Mouse (Mus musculus) cerebellum, postnatal 25 days (tissue): ENCODE data around the gene Haus3.

Source experiments
- DNase-seq, 2 experiments: peaks; one replicate each; pipeline ENCODE4 v3.0.0; 2021; ENCODE audit warnings: mixed read lengths in 2 of 2

Haus3 gene

DNA sequence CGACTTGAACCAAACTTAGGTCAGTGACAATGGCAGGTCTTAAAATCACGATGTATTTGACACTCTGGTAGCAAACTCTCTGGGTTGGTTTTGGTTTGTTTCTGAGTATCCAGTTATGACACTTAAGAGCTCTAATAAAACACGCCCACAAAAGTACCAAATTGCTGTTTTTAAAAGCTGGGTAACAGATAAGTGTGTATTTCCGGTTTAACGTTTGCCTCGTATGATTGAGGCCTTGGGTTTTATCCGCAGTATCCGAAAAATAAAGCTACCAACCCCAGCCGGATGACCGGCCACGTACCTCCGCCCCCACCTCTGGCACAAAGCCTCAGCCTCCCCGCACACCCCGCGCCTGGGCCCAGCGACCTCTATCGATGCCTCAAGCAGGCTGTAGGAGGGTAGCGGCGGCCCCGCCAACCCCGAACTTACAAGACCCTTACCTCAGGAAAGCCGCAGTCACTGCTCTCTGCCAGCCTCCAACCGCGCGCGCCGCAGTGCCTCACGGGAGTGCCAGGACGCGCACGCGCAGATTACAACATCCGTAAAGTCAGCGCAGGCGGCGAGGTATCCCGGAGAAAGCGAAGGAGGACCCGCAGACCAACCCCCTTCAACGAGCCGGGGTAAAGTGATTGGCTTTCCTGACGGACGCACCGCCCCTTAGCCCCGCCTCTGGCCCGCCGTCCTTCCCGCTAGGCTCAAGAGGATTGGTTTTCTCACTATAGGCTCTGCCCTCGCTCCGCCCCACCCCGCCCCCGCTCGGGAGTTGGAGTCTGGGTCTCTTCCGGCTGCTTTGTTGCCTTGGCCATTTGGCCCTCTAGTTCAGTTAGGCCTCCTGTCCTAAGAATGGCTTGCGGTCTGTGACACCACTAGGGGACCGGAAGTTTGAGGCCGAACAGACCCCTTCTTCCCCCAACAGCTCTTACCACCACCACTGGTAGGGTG lies at the start of gene Haus3, which contains the start of gene Poln:
Gene Haus3, minus strand, starts transcription at position 578 of the 942 bp plus-strand sequence.
Gene Poln, minus strand, starts transcription at position 499 of the 942 bp plus-strand sequence.
- DNase-seq, result peak; percentile 95 to 97

DNA sequence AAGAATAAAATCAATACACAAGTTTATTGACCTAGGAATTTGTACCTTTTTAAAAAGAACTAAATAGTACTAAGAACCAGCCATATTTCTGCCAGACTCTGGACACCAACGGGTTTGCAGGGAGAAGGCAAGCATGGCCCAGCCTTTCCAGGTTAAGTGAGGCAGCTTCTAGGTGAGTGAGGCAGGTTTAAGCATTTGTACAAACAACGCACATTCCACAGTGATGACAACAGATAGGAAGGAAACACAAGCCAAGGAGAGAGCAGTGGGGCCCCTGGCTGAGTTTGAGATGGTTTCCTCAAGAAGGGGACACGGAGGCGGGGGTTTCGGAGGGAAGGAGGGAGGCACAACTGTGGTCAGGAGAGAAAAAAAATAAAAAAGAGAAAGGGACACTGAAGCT lies 49.3 kb upstream of the Haus3 start:
- no peak for DNase-seq

DNA sequence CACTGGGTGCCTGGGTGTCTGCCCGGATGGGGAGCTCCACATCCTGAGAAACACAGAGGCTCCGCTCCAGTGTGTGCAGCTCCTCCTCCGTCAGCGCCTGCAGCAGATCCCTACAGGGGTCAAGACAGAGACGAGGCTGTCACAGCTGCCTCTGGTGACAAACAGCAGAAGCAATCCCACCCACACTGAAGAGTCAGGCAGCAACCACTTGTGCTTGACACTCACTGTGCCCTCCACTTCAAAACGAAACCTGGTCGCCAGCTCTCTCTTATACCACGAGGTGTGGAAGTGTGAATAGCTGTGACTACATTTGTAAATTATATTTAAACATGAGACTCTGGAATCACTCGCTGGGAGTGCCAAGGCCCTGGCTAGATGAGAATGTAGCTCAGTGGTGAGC lies 48.4 kb upstream of the Haus3 start:
- peak in 1 of 2 experiments; percentile 18 for DNase-seq

DNA sequence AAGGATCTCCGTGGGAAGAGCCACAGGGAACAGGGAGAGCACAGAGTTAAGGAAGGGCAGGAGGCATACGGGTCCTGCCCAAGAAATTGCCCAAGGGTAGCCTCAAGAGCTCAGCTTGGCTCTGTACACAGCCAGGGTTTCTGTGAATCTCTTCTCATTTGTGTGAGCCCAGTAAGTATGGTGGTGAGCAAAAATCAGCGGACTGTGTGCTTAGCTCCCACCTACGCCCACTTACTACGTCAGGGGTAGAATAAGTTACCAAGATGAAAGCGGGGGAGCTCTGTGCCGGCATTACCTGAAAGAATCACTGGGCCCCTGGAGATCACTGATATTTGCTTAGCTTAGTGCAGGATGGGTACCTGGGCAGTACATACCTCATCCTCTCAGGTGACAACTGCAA lies 46.7 kb upstream of the Haus3 start:
- DNase-seq, result no peak

DNA sequence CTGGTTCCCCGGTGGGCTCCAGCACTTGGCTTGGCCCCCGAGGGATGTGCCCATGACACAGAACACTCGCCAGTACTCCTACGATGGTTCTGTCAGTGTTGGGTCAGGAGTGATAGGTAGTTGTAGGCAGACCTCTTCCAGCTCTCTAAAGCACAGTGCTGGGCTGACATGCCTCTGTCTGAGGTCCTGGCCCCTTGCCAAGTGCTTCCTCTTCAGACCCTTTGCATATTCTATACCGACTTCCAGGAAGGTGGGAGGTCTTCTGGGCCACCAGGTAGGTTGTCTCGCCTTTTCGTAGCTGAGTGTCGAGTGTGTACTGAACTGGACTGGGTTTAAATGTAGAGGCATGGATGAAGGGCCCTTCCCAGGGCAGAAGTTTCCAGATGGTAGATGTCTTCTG lies 44.3 kb upstream of the Haus3 start:
- DNase-seq, result peak; percentile 29 to 50

DNA sequence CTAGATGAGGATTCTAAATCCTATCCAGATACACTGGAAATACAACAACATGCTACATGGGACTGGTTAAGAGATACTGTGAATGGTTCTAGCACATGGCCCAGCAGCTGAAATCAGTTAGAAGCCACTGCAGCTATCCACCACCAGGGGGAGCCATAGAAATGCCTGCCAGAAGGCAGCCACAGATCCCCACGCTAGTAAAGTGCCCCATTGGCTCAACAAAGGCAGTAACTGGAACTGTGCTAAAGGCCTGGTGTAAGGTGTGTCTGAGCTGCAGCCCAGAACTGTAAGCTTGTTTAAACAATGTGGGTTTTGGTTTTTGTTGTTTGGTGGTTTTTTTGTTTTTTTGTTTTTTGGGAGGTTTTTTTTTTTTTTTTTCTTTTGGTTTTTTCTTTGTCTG lies 41.0 kb upstream of the Haus3 start:
- DNase-seq, result peak; percentile 82 to 87

DNA sequence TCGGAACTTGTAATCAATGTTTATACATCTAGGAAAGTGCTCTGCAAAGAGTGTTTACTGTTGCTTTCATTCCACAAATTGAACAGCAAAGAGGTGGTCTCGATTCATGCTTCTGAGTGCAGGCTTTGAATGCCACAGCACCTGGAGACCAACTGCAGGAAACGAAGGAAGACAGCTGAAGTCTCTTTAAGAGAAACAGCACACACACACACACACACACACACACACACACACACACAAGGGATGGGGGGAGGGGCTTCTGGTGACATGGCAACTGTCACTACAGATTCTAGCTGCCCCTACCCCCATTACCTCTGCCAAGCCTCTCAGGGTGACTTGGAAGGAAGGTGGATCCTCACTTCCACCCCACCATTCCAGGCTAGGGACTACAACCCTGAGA lies 38.2 kb upstream of the Haus3 start:
- DNase-seq, result peak in 1 of 2 experiments; percentile 27

DNA sequence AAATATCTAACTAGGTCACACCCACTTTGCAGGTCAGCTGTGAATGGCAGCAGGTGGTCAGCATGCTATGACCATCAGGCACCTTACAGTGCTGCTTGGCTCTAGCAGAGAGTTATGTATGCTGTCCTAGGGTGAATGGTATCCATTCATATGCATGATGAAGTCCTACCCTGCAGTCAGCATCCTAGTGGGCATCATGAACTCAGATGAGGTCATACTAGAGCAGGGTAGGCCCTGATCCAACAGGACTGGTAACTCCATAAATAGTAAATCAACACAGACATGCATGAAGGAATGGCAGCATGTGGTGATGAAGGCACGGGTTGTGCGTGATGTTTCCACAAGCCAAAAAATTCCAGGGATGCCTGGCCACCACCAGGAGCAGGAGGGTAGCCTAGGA lies 36.5 kb upstream of the Haus3 start:
- peak; percentile 64 to 68 for DNase-seq

DNA sequence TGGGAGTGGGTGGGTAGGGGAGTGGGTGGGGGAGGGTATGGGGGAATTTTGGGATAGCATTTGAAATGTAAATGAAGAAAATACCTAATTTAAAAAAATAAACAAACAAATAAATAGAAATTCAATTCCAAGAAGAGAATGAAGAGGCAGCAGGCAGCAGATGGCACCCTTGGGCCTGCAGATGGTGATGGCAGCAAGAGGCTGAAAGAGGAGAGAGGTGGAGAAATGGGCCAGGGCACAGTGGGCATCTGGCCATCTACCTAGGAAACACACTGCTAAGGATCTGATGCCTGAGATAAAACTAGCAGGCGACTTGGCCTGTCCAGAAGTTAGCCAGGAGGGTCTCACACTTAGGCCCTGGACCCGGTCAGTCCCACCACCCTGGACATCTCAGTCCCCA lies 35.6 kb upstream of the Haus3 start:
- DNase-seq, result peak; percentile 89 to 94

DNA sequence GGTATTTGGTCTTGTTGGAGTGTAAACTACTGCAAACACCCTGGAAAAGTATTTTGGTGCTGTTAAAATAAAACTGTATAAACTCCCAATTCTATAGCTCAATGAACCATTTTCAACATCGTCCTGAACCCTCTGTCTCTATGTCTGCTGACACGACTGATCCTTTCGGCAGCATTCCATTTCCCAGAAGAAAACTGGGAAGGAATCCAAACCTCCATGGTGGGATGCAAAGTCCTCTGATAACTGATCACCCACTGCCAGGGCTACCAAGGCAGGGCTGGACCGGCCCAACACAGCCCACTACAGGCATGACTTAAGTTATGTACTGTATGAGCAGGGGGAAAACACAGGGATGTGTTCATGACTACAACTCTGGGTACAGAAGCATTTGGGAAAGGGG lies 32.7 kb upstream of the Haus3 start:
- peak in 1 of 2 experiments; percentile 17 for DNase-seq

DNA sequence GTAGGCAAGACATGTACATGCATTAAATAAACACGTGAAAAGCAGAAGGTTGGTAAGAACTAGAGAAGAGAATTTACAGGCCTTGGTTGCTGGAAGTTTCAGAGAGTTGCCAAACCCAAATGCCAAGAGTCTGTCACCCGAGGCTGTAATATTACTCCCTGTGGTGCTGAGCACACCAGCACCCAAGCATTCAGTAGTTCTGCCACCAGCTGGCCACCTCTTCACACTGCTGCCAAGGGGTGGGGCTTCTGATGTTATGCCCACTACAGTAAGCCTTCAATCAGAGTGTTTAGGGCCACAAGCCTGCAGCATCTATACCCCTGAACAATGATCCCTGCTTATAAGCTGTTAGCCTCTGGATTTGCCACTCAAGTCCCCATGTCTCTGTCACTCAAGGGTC lies 32.1 kb upstream of the Haus3 start:
- DNase-seq, result peak in 1 of 2 experiments; percentile 34

DNA sequence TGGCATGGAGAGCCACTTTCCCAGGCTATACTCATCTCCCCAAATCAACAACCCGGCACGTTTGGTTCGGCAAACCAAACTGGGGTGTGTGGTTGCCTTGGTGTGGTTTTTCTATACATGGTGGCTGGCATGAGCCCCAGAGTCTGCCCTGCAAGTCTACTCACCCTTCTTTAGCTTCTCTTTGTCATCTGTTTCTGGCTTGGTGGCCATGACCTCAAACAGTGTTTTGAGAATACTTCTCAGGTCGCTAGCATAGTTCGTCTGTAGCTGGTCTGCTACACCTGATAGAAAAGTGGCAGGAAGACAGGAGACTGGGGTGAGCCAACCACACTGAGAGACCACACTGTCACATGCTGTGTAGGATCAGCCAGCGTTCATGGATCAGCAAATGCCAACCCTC lies 29.3 kb upstream of the Haus3 start:
- DNase-seq, result no peak

DNA sequence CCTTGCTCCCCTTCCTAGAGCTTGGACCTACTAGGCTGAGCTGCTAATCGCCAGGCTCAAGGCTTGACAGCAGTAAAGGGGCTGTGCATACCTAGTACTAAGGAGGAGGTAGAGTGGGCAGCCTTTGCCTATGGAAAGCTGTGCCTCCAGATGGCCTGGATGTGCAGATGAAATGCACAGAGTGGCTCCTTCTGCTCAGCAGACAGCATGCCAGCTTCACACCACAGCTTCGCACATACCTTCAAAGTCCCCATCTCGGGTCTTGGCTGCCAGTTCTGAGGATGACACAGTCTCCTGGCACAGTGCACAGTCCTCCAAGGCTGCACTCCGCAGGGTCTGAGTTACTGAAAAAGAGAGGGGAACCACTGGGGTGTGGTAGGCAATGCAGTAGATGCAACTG lies 27.9 kb upstream of the Haus3 start:
- peak; percentile 74 to 77 for DNase-seq

DNA sequence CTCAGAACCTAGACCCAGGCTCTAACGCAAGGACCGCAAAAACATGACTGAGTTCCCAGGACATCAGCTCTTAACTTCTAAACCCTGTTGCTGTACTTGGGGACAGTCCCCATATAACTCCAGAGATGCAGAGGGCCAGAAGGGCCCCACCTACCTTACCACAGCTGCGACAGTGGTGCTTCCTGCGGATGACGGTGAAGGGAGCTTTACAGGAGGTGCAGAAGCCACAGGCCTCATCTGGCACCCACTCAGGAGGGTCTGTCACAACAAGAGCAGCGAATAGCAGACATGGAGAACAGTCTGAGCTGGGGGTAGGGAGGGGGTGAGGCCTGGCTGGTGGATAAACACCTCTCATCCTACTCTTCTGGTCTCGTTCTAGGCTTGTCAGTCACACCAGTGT lies 27.1 kb upstream of the Haus3 start:
- DNase-seq, result peak in 1 of 2 experiments; percentile 25

DNA sequence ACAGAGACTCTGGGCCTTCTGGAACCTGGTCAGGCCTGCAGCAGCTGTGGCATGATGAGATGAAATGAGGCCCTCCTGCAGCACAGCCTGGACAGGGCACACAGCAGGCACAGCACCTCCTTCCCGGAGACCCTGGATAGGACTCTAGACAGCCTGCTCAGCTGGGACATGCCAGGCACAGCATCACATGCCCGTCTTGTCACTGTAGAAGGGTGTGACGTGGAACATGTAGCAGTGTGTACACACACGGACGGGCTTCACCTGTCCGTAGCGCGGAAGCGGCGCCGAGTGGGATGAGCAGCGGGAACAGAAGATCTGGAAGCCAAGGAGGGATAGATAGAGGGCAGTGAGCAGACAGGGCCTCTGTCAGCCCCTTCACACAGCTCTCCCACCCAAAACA lies 26.5 kb upstream of the Haus3 start:
- DNase-seq, result peak in 1 of 2 experiments; percentile 15

DNA sequence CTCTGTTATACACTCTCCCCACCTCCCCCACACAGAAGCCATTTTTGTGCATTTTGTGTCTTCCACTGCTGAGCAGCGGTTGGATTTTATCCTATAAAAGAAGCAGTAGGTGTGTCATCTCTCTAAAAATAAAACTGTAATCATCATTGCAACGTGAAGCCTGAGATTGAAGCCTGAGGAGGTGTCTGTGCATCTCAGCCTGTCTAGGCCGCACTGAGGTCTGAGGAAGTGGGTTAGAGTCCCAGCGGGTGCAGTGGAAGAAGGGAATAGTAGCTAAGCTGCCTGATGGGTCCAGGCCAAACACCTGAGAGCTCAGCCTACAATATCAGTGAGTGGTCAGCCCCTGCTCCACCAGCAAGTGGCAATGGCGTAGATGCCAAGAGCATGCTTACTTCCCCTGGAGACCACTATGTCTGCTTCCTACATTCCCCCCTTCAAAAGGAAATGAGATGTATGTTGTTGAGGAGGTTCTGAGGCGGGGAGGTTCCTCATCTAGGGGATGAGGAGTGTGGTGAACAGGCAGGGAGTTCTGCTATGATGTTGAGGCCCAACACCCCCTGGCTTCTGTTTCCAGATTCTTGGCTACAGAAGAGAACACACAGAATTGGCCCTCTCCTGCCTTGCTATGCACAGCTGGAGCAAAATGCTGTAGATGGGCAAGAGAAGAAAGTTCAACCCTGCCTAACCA lies 25.8 kb upstream of the Haus3 start:
- no peak for DNase-seq

DNA sequence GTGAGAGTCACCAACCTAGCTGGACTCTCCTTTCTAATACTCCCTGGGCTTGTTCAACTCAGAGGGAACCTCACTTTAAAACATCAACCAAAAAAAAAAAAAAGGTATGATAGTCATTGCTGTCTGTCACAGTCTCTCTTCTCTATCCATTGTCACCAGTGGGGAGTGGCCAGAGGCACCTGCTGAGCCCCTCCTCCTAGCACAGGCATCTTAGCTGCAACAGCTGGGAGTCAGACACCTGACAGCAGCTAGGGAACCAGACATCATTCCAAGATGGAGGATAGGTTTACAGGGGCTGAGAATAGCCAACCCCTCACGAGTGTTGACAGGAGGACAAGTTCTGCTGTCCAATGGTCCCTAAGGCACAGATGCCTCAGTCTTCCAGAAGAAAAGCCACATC lies 25.1 kb upstream of the Haus3 start:
- DNase-seq, result no peak

DNA sequence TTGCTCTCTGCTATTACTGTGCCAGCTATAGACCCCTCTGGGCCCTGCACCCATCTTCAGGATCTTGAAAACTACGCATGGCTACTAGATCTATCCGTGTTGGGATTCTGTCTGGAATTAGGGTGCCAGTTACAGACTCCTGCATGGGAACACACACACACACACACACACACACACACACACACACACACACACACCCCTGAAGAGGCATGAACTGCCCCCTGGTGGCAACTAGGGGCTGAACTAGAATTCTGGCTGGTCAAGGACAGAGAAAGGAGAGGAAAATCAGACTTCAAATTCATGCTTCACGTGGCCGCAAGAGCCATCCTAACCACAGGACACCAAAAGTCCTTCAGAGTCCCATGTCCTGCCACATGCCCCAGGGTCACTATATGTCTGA lies 22.5 kb upstream of the Haus3 start:
- DNase-seq, result no peak

DNA sequence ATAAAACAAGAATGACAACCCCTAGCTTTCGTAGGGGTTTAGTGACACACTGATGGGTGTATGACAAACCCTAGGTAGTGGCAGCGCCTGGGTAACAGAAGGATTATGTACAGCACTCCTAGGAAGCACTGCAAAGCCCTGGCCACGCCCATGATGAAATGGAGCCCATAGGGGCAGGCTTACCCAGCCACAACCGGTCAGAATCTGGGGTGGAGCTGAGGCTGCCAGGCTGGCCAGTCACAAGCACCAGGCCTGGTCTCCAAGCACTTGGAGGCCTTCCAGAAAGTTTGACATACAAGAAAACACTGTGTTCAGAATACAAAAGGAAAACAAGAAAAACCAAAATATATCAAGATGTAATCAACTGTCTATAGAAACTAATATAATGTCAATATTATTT lies 21.7 kb upstream of the Haus3 start:
- no peak for DNase-seq

DNA sequence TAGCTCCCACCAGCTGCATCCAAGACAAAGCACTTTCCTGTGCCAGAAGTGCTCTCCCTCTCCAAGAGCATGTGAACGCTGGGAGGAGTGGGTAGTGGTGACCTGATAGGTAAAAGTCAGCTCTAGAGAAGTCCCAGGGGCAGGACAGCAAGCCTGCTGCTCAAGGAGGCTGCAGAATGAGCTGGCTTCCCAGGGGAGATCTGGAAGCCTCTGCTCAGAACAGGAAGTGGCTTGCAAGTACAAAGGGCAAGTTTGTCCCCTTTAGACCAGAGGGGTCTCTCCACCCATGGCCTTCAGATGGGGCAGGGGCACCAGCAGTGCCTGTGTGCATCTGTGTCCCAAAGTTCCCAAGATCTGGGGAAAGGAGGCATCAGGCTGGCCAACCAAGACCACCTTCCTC lies 20.2 kb upstream of the Haus3 start:
- DNase-seq, result no peak

DNA sequence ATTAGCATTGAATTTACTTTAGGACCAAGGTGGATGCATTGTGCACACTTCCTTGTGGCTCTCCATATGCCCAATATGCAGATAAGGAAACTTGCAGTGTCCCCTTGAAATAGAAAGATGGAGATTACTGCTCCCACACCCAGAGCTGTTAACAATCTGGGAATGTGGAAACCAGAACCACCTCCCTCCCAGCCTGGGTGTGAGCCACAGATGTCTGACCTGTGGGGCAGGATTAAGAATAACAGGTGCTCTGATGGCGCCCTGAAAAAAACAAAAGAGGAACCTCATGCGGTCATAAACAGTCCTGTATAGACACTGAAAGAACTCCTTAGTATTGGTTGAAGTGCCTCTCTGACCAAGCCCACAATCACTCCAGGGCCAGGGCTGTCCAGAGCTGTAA lies 19.5 kb upstream of the Haus3 start:
- DNase-seq, result no peak

DNA sequence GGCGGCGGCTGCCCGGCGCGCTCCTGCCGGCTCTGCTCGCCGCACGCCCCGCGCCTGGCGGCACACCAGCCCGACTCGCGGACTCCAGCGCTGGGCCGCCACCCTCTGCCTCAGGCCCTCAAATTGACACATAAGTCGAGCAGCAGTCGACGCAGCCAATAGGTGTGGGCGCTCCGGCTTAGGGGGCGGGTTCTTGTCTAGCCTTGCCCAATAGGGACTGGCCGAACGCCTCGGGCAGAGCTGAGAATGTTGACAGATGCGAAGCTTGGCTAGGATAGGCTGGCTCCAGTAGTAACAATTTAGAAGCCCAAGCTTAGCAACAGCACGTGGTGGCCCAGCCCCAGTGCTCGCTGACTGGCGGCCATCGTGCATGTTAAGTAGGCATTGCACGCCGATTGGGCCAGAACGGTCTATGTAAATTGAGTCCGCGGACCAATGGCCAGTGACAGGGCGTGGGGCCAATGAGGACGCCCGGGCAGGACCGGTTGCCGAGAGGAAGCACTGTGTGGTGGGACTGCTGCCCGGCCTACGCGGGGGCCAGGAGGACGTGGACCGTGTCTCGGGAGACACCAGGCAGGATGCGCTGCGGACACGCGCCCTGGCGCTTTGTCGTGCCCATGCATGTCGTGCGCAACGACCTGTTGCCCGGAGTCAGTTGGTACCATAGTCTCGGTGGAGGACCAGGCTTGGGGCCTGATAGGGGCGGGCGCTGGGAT lies 18.4 kb upstream of the Haus3 start, which contains the start of gene Mxd4:
Gene Mxd4, minus strand, starts transcription at position 120 of the 716 bp plus-strand sequence.
- peak; percentile 99 to 100 for DNase-seq

DNA sequence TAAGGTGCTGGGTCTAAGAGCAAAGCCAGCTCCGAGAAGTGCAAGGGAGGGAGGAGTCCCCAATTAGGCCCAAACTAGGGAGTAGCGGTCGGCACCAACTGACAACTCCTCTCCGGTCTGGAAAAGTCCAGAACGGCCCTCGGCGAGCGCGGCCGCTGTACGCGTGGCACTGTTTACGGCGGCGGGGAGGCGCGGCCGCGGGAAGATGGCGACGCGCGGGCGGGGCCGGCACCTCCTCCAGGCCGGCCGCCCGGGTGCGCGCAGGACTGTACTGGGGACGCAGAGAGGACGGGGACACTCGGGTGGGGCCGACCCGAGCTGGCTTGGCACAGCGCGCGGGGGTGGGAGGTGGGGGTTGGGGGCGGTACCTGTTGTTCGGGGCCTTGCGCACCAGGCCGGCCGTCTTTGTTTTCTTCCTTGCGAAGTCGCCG lies 17.6 kb upstream of the Haus3 start:
- DNase-seq, result peak; percentile 68 to 78
